33 mouse cellular contexts compared by ENCODE assay signal in genomic region chr9:99637736-99638135, GRCm38 (mm10). TPM values are rescaled to one million over a fixed set of nuclear protein-coding genes. Genes with fewer than 3 reads are reported as not detected.
"Had no signal": no experiment of that assay in that cellular context is flagged by ENCODE, and none has a peak within 500 bp of the region (broad histone marks: within the 10 kb centered on the region; RNA-seq: fewer than 3 reads in every experiment).

No protein-coding gene starts in this region.

- H3K27ac ChIP-seq: heart, embryonic 10.5 days; hindbrain, embryonic 10.5 days; hindbrain, embryonic 12.5 days; hindbrain, embryonic 14.5 days; intestine, embryonic 15.5 days; layer of hippocampus, adult 2 months; left cerebral cortex, adult 2 months; limb, embryonic 10.5 days; limb, embryonic 12.5 days had no signal

- ATAC-seq: inflammation-experienced regulatory T-cells, adult 6 months; intestine, embryonic 15.5 days; intestine, postnatal 0 days had no signal

- H3K27me3 ChIP-seq: heart, embryonic 12.5 days; hindbrain, embryonic 12.5 days; intestine, embryonic 15.5 days; limb, embryonic 12.5 days had no signal

- H3K4me3 ChIP-seq: heart, embryonic 10.5 days; heart, embryonic 12.5 days; hindbrain, embryonic 10.5 days; hindbrain, embryonic 12.5 days; intestine, embryonic 15.5 days; layer of hippocampus, adult 2 months; left cerebral cortex, adult 2 months; limb, embryonic 10.5 days; limb, embryonic 12.5 days had no signal

- H3K4me1 ChIP-seq: hindbrain, embryonic 12.5 days; limb, embryonic 10.5 days; limb, embryonic 12.5 days had no signal

- DNase-seq: heart, adult 18-20 months; heart, postnatal 10 days; heart, postnatal 4 days; kidney, adult 18-20 months; kidney, adult 8-10 months; kidney, postnatal 10 days; kidney, postnatal 25 days; kidney, postnatal 4 days; liver had no signal

- H3K9me3 ChIP-seq: heart, embryonic 10.5 days; heart, embryonic 12.5 days; hindbrain, embryonic 10.5 days; hindbrain, embryonic 12.5 days; intestine, embryonic 15.5 days; limb, embryonic 10.5 days; limb, embryonic 12.5 days had no signal

- H3K4me2 ChIP-seq: heart, embryonic 12.5 days; hindbrain, embryonic 12.5 days; hindbrain, embryonic 14.5 days; intestine, embryonic 15.5 days; limb, embryonic 12.5 days; liver, embryonic 11.5 days had no signal

- H3K9ac ChIP-seq: heart, embryonic 12.5 days; hindbrain, embryonic 12.5 days; hindbrain, embryonic 14.5 days; intestine, embryonic 15.5 days; limb, embryonic 12.5 days had no signal

RNA-seq across cellular contexts. Expression of gene Dzip1l, which starts 8.4 kb away (rescaled TPM):
- total RNA-seq: granulocyte monocyte progenitor cell, adult 5-6 weeks had no signal
- polyA plus RNA-seq: inflammation-experienced regulatory T-cells, adult 6 months had no signal

RNA-seq across cellular contexts. Expression of gene A4gnt, which starts 25.4 kb away (rescaled TPM):
- total RNA-seq: gastrocnemius, adult 8-10 months; granulocyte monocyte progenitor cell, adult 5-6 weeks; heart, adult 18-20 months; heart, adult 8-10 months; heart, postnatal 10 days; heart, postnatal 25 days; heart, postnatal 4 days; layer of hippocampus, postnatal 10 days; layer of hippocampus, postnatal 25 days; left cerebral cortex, postnatal 14 days had no signal
- polyA plus RNA-seq: heart, embryonic 10.5 days; heart, embryonic 12.5 days; heart, embryonic 14.5 days; heart, embryonic 16.5 days; hindbrain, embryonic 10.5 days; hindbrain, embryonic 12.5 days; hindbrain, embryonic 14.5 days; hindbrain, embryonic 16.5 days; inflammation-experienced regulatory T-cells, adult 6 months; limb, embryonic 10.5 days; limb, embryonic 12.5 days; limb, embryonic 14.5 days; liver, embryonic 11.5 days had no signal
